Mouse (Mus musculus) thymus, adult 2 months (tissue): ENCODE measurements around the gene Cldn24. TPM values are rescaled to one million over a fixed set of nuclear protein-coding genes. Genes with fewer than 3 reads are reported as not detected.

Experiments
- DNase-seq: peaks from one replicate; pipeline ENCODE4 v3.0.0; 2021
- H3K27ac ChIP-seq: fragments of 200-500 bp; 2 replicates; pipeline ENCODE4 v1.5.1; 2012; ENCODE audit warnings: low read length, control low read depth; ENCODE audit not compliant: control insufficient read depth, insufficient read depth
- H3K27me3 ChIP-seq: fragments of 200-500 bp; 2 replicates; pipeline ENCODE4 v1.6.1; 2012; ENCODE audit warnings: mild to moderate bottlenecking, low read length, moderate library complexity, mixed read lengths; ENCODE audit not compliant: control insufficient read depth, insufficient read depth
- H3K36me3 ChIP-seq: fragments of 200-500 bp; 2 replicates; pipeline ENCODE4 v1.6.1; 2012; ENCODE audit warnings: mild to moderate bottlenecking, low read length, moderate library complexity; ENCODE audit not compliant: control insufficient read depth, insufficient read depth
- H3K4me1 ChIP-seq: fragments of 200-500 bp; replicated peaks from 2 replicates; pipeline ENCODE4 v1.6.1; 2012; ENCODE audit warnings: low read length; ENCODE audit not compliant: control insufficient read depth, insufficient read depth
- H3K4me3 ChIP-seq: fragments of 200-500 bp; 2 replicates; pipeline ENCODE4 v1.5.1; 2012; ENCODE audit warnings: mild to moderate bottlenecking, low read length, control low read depth, moderate library complexity; ENCODE audit not compliant: control insufficient read depth, insufficient read depth
- CTCF ChIP-seq: fragments of 200-500 bp; IDR thresholded peaks from 2 replicates; pipeline ENCODE4 v1.5.1; 2012; ENCODE audit warnings: mild to moderate bottlenecking, control low read depth, low read length, moderate library complexity, borderline replicate concordance; ENCODE audit not compliant: control insufficient read depth, poor library complexity, insufficient read depth; ENCODE audit errors: extremely low read depth
- POLR2A ChIP-seq: fragments of 200-500 bp; IDR thresholded peaks from 2 replicates; pipeline ENCODE4 v1.6.1; 2012; ENCODE audit warnings: mild to moderate bottlenecking, low read length, control low read depth, moderate library complexity; ENCODE audit not compliant: control insufficient read depth, poor library complexity, insufficient read depth; ENCODE audit errors: extremely low read depth
- WGBS: fragments of 180-500 bp; shearing (Covaris S2); methylation state at CpG from one replicate; pipeline ENCODE4 v1.1.7; 2018; 5-methylcytosine and 5-hydroxymethylcytosine counted together
- polyA plus RNA-seq: library from polyadenylated mRNA; depleted of rRNA; stranded (reverse); fragments of >200 nt; gene quantifications from 2 replicates; pipeline ENCODE4 v1.2.3, GENCODE M21; 2012; rRNA removed

Gene Cldn24
- polyA plus RNA-seq, 1 experiment: not detected

DNA sequence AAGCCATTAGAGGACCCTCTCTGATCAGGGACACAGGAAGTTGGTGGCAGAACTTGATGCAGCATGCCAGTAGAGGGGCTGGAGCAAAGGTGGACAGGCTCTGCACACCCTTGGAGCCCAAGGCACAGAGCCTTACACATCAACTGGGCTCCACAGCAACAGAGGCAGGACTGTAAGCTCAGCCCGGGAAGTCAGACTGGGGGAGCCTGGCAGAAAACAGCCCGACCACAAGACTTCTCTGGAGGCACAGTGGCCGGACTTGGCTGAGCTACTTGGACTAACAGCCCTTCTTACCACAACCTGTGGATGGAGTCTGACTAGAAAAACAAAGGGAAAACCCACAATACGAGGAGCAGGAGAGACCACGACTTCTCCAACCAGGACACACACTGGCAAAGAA lies 31.4 kb downstream of the Cldn24 start:
- WGBS: 64% methylated on average over 5 of the region's 5 CpGs

DNA sequence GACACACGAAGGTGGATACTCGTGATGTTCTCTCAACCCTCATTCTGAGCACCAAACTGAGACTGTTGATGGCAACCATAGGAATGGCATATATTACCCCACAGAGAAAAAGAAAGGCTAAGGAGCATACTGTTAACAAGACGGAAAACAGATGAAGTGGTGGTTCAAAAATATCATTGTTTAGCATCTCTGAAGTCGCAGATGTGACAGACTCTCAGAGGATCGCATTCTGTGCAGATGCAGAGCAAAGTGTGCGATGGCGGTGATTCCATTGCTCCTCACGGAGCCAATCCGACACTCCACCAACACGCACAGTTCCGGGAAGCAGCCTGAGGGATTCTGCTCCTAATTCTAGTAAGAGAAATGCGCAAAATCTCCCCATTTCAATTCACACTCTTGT lies 37.3 kb downstream of the Cldn24 start:
- no peaks in the 10 kb centered on the region for H3K4me1 ChIP-seq
- WGBS: 96% methylated on average over 12 of the region's 12 CpGs
- TF ChIP-seq CTCF (no peak), POLR2A (no peak)
- no peaks in the 10 kb centered on the region for H3K27me3 ChIP-seq
- no peak for DNase-seq
- no peak overlapping the region for H3K4me3 ChIP-seq
- H3K27ac ChIP-seq: no peak overlapping the region
- no peaks in the 10 kb centered on the region for H3K36me3 ChIP-seq

More for the DNA sequence above, 31.4 kb downstream of the Cldn24 start:
- TF ChIP-seq CTCF (no peak), POLR2A (no peak)
- Histone ChIP-seq H3K4me1 (peaks cover 18% of the 10 kb centered on the region), H3K27me3 (no peaks in the 10 kb centered on the region), H3K27ac (no peak overlapping the region), H3K4me3 (no peak overlapping the region), H3K36me3 (no peaks in the 10 kb centered on the region)
- no peak for DNase-seq

- no peak overlapping the region for H3K4me3 ChIP-seq
- no peak overlapping the region for H3K27ac ChIP-seq
- TF ChIP-seq CTCF (no peak), POLR2A (no peak)
- no peaks in the 10 kb centered on the region for H3K36me3 ChIP-seq
- WGBS: 89% methylated on average over 8 of the region's 8 CpGs
- no peaks in the 10 kb centered on the region for H3K27me3 ChIP-seq
- no peak for DNase-seq
- no peaks in the 10 kb centered on the region for H3K4me1 ChIP-seq
Observed at GRCm38 (mm10) chr8:47866568-47866967, 44.6 kb downstream of the Cldn24 start.

- 36% methylated on average over 8 of the region's 8 CpGs for WGBS
- H3K27me3 ChIP-seq: no peaks in the 10 kb centered on the region
- no peak overlapping the region for H3K4me3 ChIP-seq
- H3K4me1 ChIP-seq: no peaks in the 10 kb centered on the region
- H3K27ac ChIP-seq: no peak overlapping the region
- peak; percentile 80 for DNase-seq
- H3K36me3 ChIP-seq: no peaks in the 10 kb centered on the region
- TF ChIP-seq CTCF: peak; percentile 96
- TF ChIP-seq POLR2A: no peak
Observed at GRCm38 (mm10) chr8:47867067-47867466, 45.1 kb downstream of the Cldn24 start.

Other genes with a start within 250 kb of the Cldn24 start
- 4.2 and 5.4 TPM in 2 replicates for gene Ing2, start 146.6 kb upstream of the Cldn24 start, polyA plus RNA-seq
- gene Cdkn2aip, start 108.2 kb upstream of the Cldn24 start, polyA plus RNA-seq: 31.0 and 36.3 TPM in 2 replicates
- gene Cldn22, start 2.3 kb downstream of the Cldn24 start, polyA plus RNA-seq: 0.40 and 0.79 TPM in 2 replicates
- 1.8 and 2.0 TPM in 2 replicates for gene Wwc2, start 168.8 kb downstream of the Cldn24 start, polyA plus RNA-seq